Mouse (Mus musculus) liver, adult 2 months (tissue): ENCODE measurements around the gene Soat1.

Experiments
- CTCF ChIP-seq: fragments of 200-500 bp; IDR thresholded peaks from 2 replicates; pipeline ENCODE4 v1.5.1; 2011; ENCODE audit warnings: low read depth, low read length, control low read depth
- POLR2A ChIP-seq: fragments of 200-500 bp; IDR thresholded peaks from 2 replicates; pipeline ENCODE4 v1.6.1; 2011; ENCODE audit warnings: low read length, control low read depth; ENCODE audit not compliant: insufficient read depth; ENCODE audit errors: extremely low read depth

- TF ChIP-seq POLR2A (no peak), CTCF (no peak)
Observed at GRCm38 (mm10) chr1:156455005-156455758, 18.9 kb downstream of the Soat1 start.
